Mouse (Mus musculus) hindbrain, embryonic 12.5 days (tissue): ENCODE results near the gene Dab1. TPM values are rescaled to one million over a fixed set of nuclear protein-coding genes. Genes with fewer than 3 reads are reported as not detected.
A peak's percentile ranks its signal among the peaks of the same experiment; 100 is the strongest.

Experiments
- ATAC-seq: fragments of 200-750 bp; cut with Nextera tagmentation; 2 replicates; pipeline ENCODE4 v1.8.0; 2017; ENCODE audit warnings: moderate TSS enrichment; ENCODE audit not compliant: low FRiP score
- H3K27ac ChIP-seq: fragments of 300-500 bp; sonication (generic); 2 replicates; pipeline ENCODE4 v1.5.1; 2016; ENCODE audit warnings: mild to moderate bottlenecking
- H3K27me3 ChIP-seq: fragments of 300-500 bp; sonication (generic); 2 replicates; pipeline ENCODE4 v1.6.1; 2016; ENCODE audit warnings: mild to moderate bottlenecking
- H3K36me3 ChIP-seq: fragments of 300-500 bp; sonication (generic); 2 replicates; pipeline ENCODE4 v1.6.1; 2016; ENCODE audit warnings: mild to moderate bottlenecking
- H3K4me1 ChIP-seq: fragments of 300-500 bp; sonication (generic); 2 replicates; pipeline ENCODE4 v1.6.1; 2016
- H3K4me2 ChIP-seq: fragments of 300-500 bp; sonication (generic); replicated peaks from 2 replicates; pipeline ENCODE4 v1.6.1; 2016; ENCODE audit warnings: mild to moderate bottlenecking
- H3K4me3 ChIP-seq: fragments of 300-500 bp; sonication (generic); 2 replicates; pipeline ENCODE4 v1.5.1; 2016; ENCODE audit warnings: mild to moderate bottlenecking
- H3K9ac ChIP-seq: fragments of 300-500 bp; sonication (generic); 2 replicates; pipeline ENCODE4 v1.6.1; 2016; ENCODE audit warnings: mild to moderate bottlenecking, moderate library complexity
- H3K9me3 ChIP-seq: fragments of 300-500 bp; sonication (generic); replicated peaks from 2 replicates; pipeline ENCODE4 v1.6.1; 2016; ENCODE audit warnings: mild to moderate bottlenecking
- WGBS: fragments of 180-500 bp; shearing (Covaris S2); methylation state at CpG from one replicate; pipeline ENCODE4 v1.1.7; 2016; 5-methylcytosine and 5-hydroxymethylcytosine counted together
- polyA plus RNA-seq: library from polyadenylated mRNA; unstranded; fragments of >200 nt; fragmentation: Nextera tagmentation; extraction: Ambion mirVana; gene quantifications from 2 replicates; pipeline ENCODE4 v1.2.1, GENCODE M21; 2016

The Dab1 gene
- polyA plus RNA-seq, 1 experiment from 2014 or later: 77.0 TPM

- Histone ChIP-seq H3K9ac (no peak overlapping the region), H3K27ac (no peak overlapping the region), H3K27me3 (no peaks in the 10 kb centered on the region), H3K4me1 (0 out of 2 replicates have a peak, but pooled peaks cover 2% of the 10 kb centered on the region), H3K4me3 (no peak overlapping the region), H3K36me3 (no peaks in the 10 kb centered on the region), H3K9me3 (no peaks in the 10 kb centered on the region), H3K4me2 (no peak overlapping the region)
- ATAC-seq: no peak
- 85% methylated on average over 11 of the region's 11 CpGs for WGBS
Observed at GRCm38 (mm10) chr4:104432150-104432549, 813.0 kb downstream of the Dab1 start.

GRCm38 (mm10) chr4:104435736-104436135 is 816.6 kb downstream of the Dab1 start:
- no peak for ATAC-seq

GRCm38 (mm10) chr4:104436411-104436810 is 817.3 kb downstream of the Dab1 start:
- H3K9ac ChIP-seq: no peak overlapping the region
- H3K9me3 ChIP-seq: no peaks in the 10 kb centered on the region
- H3K4me2 ChIP-seq: no peak overlapping the region
- 93% methylated on average over 4 of the region's 4 CpGs for WGBS
- no peak overlapping the region for H3K27ac ChIP-seq
- H3K4me1 ChIP-seq: peaks cover 5% of the 10 kb centered on the region; the same call in 1 of the 2 replicates
- H3K4me3 ChIP-seq: no peak overlapping the region
- H3K27me3 ChIP-seq: no peaks in the 10 kb centered on the region
- ATAC-seq: no peak
- no peaks in the 10 kb centered on the region for H3K36me3 ChIP-seq

More at GRCm38 (mm10) chr4:104435736-104436135, 816.6 kb downstream of the Dab1 start:
- no peaks in the 10 kb centered on the region for H3K27me3 ChIP-seq
- no peaks in the 10 kb centered on the region for H3K36me3 ChIP-seq
- WGBS: 89% methylated on average over 5 of the region's 5 CpGs
- no peak overlapping the region for H3K9ac ChIP-seq
- H3K4me3 ChIP-seq: no peak overlapping the region
- H3K4me2 ChIP-seq: no peak overlapping the region
- peaks cover 5% of the 10 kb centered on the region; the same call in 1 of the 2 replicates for H3K4me1 ChIP-seq
- no peak overlapping the region for H3K27ac ChIP-seq
- no peaks in the 10 kb centered on the region for H3K9me3 ChIP-seq

GRCm38 (mm10) chr4:104438730-104439129 is 819.6 kb downstream of the Dab1 start:
- 93% methylated on average over 4 of the region's 4 CpGs for WGBS
- H3K27me3 ChIP-seq: no peaks in the 10 kb centered on the region
- H3K9me3 ChIP-seq: no peaks in the 10 kb centered on the region
- H3K27ac ChIP-seq: no peak overlapping the region
- H3K4me3 ChIP-seq: no peak overlapping the region
- no peaks in the 10 kb centered on the region for H3K36me3 ChIP-seq
- H3K4me2 ChIP-seq: no peak overlapping the region
- H3K9ac ChIP-seq: no peak overlapping the region
- peaks cover 10% of the 10 kb centered on the region for H3K4me1 ChIP-seq
- ATAC-seq: no peak

GRCm38 (mm10) chr4:104439641-104440040 is 820.5 kb downstream of the Dab1 start:
- Histone ChIP-seq H3K4me1 (peaks cover 16% of the 10 kb centered on the region), H3K27me3 (no peaks in the 10 kb centered on the region), H3K27ac (no peak overlapping the region), H3K36me3 (no peaks in the 10 kb centered on the region), H3K9ac (no peak overlapping the region), H3K4me3 (no peak overlapping the region), H3K9me3 (no peaks in the 10 kb centered on the region), H3K4me2 (no peak overlapping the region)
- WGBS: 78% methylated on average over 3 of the region's 3 CpGs
- ATAC-seq: no peak

- Histone ChIP-seq H3K4me3 (no peak overlapping the region), H3K9me3 (no peaks in the 10 kb centered on the region), H3K27me3 (no peaks in the 10 kb centered on the region), H3K4me2 (no peak overlapping the region), H3K36me3 (no peaks in the 10 kb centered on the region), H3K27ac (no peak overlapping the region), H3K9ac (no peak overlapping the region), H3K4me1 (peaks cover 16% of the 10 kb centered on the region)
- WGBS: 65% methylated on average over 10 of the region's 10 CpGs
- no peak for ATAC-seq
Observed at GRCm38 (mm10) chr4:104442925-104443747, 824.0 kb downstream of the Dab1 start.

- Histone ChIP-seq H3K27me3 (no peaks in the 10 kb centered on the region), H3K4me2 (no peak overlapping the region), H3K27ac (no peak overlapping the region), H3K9ac (no peak overlapping the region), H3K4me3 (no peak overlapping the region), H3K36me3 (no peaks in the 10 kb centered on the region), H3K9me3 (no peaks in the 10 kb centered on the region), H3K4me1 (peaks cover 16% of the 10 kb centered on the region)
- WGBS: 34% methylated on average over 8 of the region's 8 CpGs
- no peak for ATAC-seq
Observed at GRCm38 (mm10) chr4:104443775-104444174, 824.6 kb downstream of the Dab1 start.

- H3K4me3 ChIP-seq: no peak overlapping the region
- H3K9me3 ChIP-seq: no peaks in the 10 kb centered on the region
- H3K36me3 ChIP-seq: no peaks in the 10 kb centered on the region
- WGBS: 60% methylated on average over 2 of the region's 2 CpGs
- no peaks in the 10 kb centered on the region for H3K27me3 ChIP-seq
- H3K4me1 ChIP-seq: peaks cover 11% of the 10 kb centered on the region
- no peak for ATAC-seq
- no peak overlapping the region for H3K4me2 ChIP-seq
- H3K9ac ChIP-seq: no peak overlapping the region
- no peak overlapping the region for H3K27ac ChIP-seq
Observed at GRCm38 (mm10) chr4:104444985-104445384, 825.8 kb downstream of the Dab1 start.

GRCm38 (mm10) chr4:104448199-104448598 is 829.0 kb downstream of the Dab1 start:
- Histone ChIP-seq H3K4me3 (no peak overlapping the region), H3K4me2 (no peak overlapping the region), H3K36me3 (no peaks in the 10 kb centered on the region), H3K27ac (no peak overlapping the region), H3K9me3 (no peaks in the 10 kb centered on the region), H3K9ac (no peak overlapping the region), H3K4me1 (peaks cover 14% of the 10 kb centered on the region), H3K27me3 (no peaks in the 10 kb centered on the region)
- WGBS: 86% methylated on average over 1 of the region's 1 CpGs
- ATAC-seq: no peak

GRCm38 (mm10) chr4:104450645-104451044 is 831.5 kb downstream of the Dab1 start:
- H3K4me1 ChIP-seq: peaks cover 5% of the 10 kb centered on the region; the same call in 1 of the 2 replicates
- H3K4me3 ChIP-seq: no peak overlapping the region
- no peak overlapping the region for H3K27ac ChIP-seq
- 0 out of 2 replicates have a peak, but pooled peaks have one; percentile 4 for ATAC-seq
- H3K27me3 ChIP-seq: no peaks in the 10 kb centered on the region
- no peaks in the 10 kb centered on the region for H3K9me3 ChIP-seq
- H3K9ac ChIP-seq: no peak overlapping the region
- WGBS: 77% methylated on average over 9 of the region's 9 CpGs
- H3K36me3 ChIP-seq: no peaks in the 10 kb centered on the region
- no peak overlapping the region for H3K4me2 ChIP-seq

GRCm38 (mm10) chr4:104452587-104452986 is 833.4 kb downstream of the Dab1 start:
- H3K36me3 ChIP-seq: no peaks in the 10 kb centered on the region
- H3K27me3 ChIP-seq: no peaks in the 10 kb centered on the region
- H3K9me3 ChIP-seq: no peaks in the 10 kb centered on the region
- H3K9ac ChIP-seq: no peak overlapping the region
- H3K4me3 ChIP-seq: no peak overlapping the region
- no peak for ATAC-seq
- H3K4me1 ChIP-seq: peaks cover 5% of the 10 kb centered on the region; the same call in 1 of the 2 replicates
- no peak overlapping the region for H3K27ac ChIP-seq
- no peak overlapping the region for H3K4me2 ChIP-seq
- 59% methylated on average over 7 of the region's 7 CpGs for WGBS

GRCm38 (mm10) chr4:104455151-104455550 is 836.0 kb downstream of the Dab1 start:
- H3K9me3 ChIP-seq: no peaks in the 10 kb centered on the region
- H3K27me3 ChIP-seq: no peaks in the 10 kb centered on the region
- no peak overlapping the region for H3K9ac ChIP-seq
- no peak overlapping the region for H3K4me2 ChIP-seq
- 67% methylated on average over 9 of the region's 9 CpGs for WGBS
- peaks cover 5% of the 10 kb centered on the region; the same call in 1 of the 2 replicates for H3K4me1 ChIP-seq
- no peak overlapping the region for H3K4me3 ChIP-seq
- H3K27ac ChIP-seq: no peak overlapping the region
- no peak for ATAC-seq
- H3K36me3 ChIP-seq: no peaks in the 10 kb centered on the region

- no peaks in the 10 kb centered on the region for H3K27me3 ChIP-seq
- H3K9me3 ChIP-seq: no peaks in the 10 kb centered on the region
- WGBS: 78% methylated on average over 3 of the region's 3 CpGs
- no peak overlapping the region for H3K27ac ChIP-seq
- peaks cover 3% of the 10 kb centered on the region; the same call in 1 of the 2 replicates for H3K4me1 ChIP-seq
- no peak overlapping the region for H3K9ac ChIP-seq
- no peak overlapping the region for H3K4me2 ChIP-seq
- H3K4me3 ChIP-seq: no peak overlapping the region
- H3K36me3 ChIP-seq: no peaks in the 10 kb centered on the region
- no peak for ATAC-seq
Observed at GRCm38 (mm10) chr4:104455760-104456159, 836.6 kb downstream of the Dab1 start.
